Mouse (Mus musculus) T-cell, adult 2 months (primary cell): ENCODE results near the gene Hemk1.

ENCODE experiments used
- DNase-seq: peaks from one replicate; pipeline ENCODE4 v3.0.0; 2022; ENCODE audit warnings: low spot score

Gene Hemk1

GRCm38 (mm10) chr9:107294249-107294648 lies 43.9 kb downstream of the Hemk1 start:
- DNase-seq, result peak; percentile 68

GRCm38 (mm10) chr9:107290897-107291296 lies 47.3 kb downstream of the Hemk1 start:
- peak; percentile 75 for DNase-seq

- peak; percentile 91 for DNase-seq
These were observed 48.7 kb downstream of the Hemk1 start, which contains the start of gene Mapkapk3 for GRCm38 (mm10) chr9:107289211-107290076. Mapkapk3 (minus strand) TSS chr9:107289877.

GRCm38 (mm10) chr9:107288711-107289110 lies 49.4 kb downstream of the Hemk1 start:
- DNase-seq, result peak; percentile 84

GRCm38 (mm10) chr9:107288105-107288650 lies 50.0 kb downstream of the Hemk1 start:
- no peak for DNase-seq

- DNase-seq, result no peak
These were observed 50.9 kb downstream of the Hemk1 start for GRCm38 (mm10) chr9:107287294-107287693.

GRCm38 (mm10) chr9:107285009-107285408 lies 53.1 kb downstream of the Hemk1 start:
- DNase-seq, result no peak

- DNase-seq, result no peak
These were observed 55.2 kb downstream of the Hemk1 start for GRCm38 (mm10) chr9:107282951-107283350.

- DNase-seq, result no peak
These were observed 56.7 kb downstream of the Hemk1 start for GRCm38 (mm10) chr9:107281241-107281987.

- peak; percentile 60 for DNase-seq
These were observed 57.7 kb downstream of the Hemk1 start for GRCm38 (mm10) chr9:107280322-107281027.

GRCm38 (mm10) chr9:107279378-107280321 lies 58.5 kb downstream of the Hemk1 start:
- DNase-seq, result no peak

- DNase-seq, result no peak
These were observed 59.4 kb downstream of the Hemk1 start for GRCm38 (mm10) chr9:107278527-107279377.

- no peak for DNase-seq
These were observed 60.0 kb downstream of the Hemk1 start for GRCm38 (mm10) chr9:107278126-107278525.

GRCm38 (mm10) chr9:107277603-107278002 lies 60.5 kb downstream of the Hemk1 start:
- DNase-seq, result no peak
